Mouse (Mus musculus) brain, adult 2 months (tissue): ENCODE data around the gene Hyou1.
A peak's percentile ranks its signal among the peaks of the same experiment; 100 is the strongest.
"Not testable (repeated sequence)": the region's sequence is repeated elsewhere in the genome, so short reads cannot be mapped to it uniquely, and the experiment has no call there.

ENCODE experiments used
- DNase-seq: peaks from one replicate; pipeline ENCODE4 v3.0.0; 2011; ENCODE audit warnings: low read depth, low spot score

Gene Hyou1

DNA sequence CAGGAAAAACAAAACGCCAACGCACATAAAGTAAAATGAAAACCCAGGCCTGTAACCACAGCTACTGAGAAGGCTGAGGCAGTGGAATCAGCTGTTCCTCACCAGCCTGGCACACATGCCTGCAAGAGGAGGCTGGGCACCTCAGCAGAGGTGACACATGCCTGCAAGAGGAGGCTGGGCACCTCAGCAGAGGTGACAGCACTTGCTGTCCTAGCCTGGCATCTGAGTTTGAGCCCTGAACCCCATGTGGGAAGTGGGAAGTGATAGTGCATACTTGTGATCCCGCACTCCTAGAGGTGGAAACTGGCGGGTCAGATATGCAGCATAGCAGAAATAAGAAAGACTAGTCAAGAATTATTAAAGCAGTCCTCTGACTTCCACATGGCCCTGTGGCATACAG is 27.9 kb upstream of the Hyou1 start:
- peak; percentile 45 for DNase-seq

DNA sequence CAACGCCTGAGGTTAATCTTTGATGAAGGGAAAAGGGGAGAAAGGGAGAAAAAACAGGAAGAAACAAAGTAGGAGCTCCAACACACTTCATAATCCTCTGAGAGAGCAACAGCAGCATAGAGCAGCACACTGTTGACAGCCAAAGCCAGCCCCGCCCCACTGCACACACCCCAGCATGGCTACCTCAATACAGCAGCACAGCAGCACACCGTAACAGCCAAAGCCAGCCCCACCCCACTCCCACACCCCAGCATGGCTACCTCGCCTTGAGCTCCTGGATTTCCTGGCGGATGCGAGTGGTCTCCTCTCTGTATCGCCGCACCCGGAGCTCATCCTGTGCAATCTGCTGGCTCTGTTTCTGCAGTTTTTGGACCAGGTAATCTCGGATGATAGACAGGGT is 27.0 kb upstream of the Hyou1 start:
- DNase-seq: no peak

DNA sequence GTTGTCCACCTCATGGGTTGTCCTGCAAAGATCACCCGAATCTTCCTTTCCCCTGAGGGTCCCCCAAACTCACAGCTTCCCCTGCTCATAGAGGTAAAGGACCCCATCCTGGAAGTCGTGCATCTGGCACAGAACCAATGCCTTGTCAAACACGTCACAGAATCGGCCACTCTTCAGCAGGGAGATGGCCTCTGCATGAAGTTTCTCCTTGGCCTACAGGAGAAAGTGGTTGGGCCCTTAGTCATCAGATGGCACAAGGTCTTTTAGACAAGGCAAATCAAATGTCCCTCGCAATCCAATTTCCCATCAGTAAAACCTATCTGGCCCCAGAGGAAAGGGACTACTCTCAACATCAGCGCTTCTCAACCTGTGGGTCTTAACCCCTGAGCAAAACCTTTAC is 26.1 kb upstream of the Hyou1 start:
- no peak for DNase-seq

DNA sequence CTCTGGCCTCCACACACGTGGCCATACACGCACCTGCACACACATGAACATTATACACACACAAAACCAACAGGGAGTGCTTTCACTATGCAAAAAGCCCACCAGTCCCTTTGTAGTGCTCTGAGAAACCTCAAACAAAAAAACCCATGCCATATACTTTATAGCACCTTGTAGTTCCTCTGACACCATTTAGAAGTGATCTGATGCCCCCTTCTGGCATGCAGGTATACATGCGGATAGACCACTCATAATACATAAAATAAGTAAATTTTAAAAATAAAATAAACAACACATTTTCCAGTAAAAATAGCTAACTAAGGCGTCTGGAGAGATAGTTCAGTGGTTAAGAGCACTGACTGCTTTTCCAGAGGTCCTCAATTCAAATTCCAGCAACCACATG is 22.1 kb upstream of the Hyou1 start:
- DNase-seq: peak; percentile 23

DNA sequence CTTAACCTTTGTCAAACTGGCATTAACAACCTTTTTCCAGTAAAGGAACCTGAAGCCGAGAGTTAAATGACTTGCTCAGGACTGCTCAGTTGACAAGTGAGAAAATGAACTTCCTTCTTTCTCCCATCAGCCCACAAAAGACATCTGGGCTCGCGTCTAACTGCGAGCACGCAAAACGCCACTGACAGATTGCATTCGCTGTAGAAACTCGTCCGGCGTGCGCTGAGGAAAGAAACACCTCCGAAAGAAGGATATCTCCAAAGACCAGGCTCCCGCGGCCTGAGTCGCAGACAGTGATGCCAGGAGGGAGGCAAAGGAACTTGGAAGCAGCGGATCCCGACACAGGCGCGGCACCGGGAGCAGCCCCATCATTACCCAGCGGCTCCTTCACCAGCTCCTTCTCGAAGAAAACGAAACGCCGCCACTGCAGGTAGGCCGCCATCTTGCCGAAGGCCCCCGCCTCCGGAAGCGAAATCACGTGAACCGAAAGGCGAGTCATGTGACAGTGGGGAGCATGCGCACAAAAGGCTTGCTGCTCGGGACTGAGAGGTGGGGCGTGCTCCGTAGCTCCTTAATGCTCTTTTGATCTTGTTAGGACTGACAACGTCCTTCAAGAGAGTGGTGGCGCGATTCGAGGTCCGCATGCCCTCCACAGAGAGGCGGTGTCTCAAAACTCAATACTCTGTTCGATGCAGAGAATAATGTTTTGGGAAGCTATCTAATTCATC is 17.9 kb upstream of the Hyou1 start, which contains the start of gene Vps11:
Vps11 (minus strand) TSS at position 481 of the 728 bp plus-strand sequence.
- peak; percentile 98 for DNase-seq

DNA sequence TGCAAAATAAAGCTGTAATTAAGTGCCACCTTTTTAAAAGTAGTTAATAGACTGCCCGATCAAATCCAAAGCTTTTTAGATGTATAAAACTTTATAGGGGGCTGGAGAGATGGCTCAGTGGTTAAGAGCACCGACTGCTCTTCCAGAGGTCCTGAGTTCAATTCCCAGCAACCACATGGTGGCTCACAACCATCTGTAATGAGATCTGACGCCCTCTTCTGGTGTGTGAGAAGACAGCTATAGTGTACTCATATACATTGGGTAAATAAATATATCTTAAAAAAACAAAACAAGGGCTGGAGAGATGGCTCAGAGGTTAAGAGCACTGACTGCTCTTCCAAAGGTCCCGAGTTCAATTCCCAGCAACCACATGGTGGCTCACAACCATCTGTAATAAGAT is 17.4 kb upstream of the Hyou1 start:
- not testable (repeated sequence) for DNase-seq

DNA sequence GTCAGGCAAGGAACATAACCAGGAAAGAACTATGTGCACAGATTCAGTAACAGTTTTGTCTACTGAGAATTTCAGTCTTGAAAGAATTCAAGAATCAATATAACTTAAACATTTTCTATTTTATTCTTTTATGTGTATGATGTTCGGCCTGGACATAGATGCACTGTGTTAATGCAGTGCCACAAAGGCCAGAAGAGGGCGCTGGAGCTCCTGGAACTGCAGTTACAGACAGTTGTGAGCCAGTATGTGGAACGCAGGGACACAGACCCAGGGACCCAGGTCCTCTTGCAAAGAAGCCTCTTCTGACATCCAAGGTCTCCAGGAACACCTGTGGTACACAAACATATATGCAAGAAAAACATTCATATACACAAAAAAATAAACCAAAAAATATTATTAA is 14.8 kb upstream of the Hyou1 start:
- peak; percentile 26 for DNase-seq

DNA sequence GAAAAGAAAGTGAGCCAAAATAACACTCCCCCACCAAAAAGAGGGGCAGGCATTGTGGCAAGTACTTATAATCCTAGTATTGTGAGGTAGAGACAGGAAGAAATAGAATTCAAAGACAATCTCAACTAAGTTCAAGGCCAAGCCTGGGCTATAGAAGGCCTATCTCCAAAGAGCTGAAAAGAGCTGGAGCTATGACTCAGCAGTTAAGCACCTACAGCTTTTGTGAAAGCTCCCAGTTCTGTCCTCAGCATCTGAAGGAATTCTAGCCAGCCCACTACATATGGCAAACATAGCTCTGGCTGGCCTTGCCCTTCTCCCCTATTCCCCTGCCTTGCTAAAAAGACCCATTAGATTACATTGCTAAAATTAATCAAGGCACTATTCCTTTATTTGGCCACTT is 5.9 kb upstream of the Hyou1 start:
- DNase-seq: no peak

DNA sequence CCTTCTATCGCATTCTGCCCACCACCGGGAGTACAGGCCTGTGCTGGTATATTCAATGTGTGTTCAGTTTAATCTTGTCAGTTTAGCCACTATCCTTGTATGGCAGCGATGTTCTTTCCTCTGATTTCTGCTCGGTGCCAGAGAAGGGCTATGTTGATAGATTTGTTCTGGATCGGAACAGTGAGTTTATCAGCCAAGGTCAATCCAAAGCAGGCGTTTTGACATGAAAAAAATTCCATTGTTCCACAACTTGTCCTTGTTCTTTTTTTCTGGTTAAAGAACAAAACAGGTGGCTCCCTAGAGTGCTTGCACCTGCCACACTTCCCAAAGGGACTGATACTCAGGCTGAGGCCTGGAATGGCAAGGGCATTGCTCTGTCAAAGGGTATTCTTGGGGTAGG is 3.1 kb upstream of the Hyou1 start:
- no peak for DNase-seq

DNA sequence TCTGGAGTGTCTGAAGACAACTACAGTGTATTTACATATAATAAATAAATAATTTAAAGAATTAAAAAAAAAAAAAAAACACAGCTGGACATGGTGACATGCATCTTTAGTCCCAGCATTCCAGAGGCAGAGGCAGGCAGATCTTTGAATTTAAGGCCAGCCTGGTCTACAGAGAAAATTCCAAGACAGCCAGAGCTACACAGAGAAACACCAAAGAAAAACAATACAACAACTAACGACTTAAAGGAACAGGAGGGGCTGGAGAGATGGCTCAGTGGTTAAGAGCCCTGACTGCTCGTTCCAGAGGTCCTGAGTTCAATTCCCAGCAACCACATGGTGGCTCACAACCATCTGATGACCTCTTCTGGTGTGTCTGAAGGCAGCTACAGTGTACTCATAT is 2.0 kb upstream of the Hyou1 start:
- not testable (repeated sequence) for DNase-seq

DNA sequence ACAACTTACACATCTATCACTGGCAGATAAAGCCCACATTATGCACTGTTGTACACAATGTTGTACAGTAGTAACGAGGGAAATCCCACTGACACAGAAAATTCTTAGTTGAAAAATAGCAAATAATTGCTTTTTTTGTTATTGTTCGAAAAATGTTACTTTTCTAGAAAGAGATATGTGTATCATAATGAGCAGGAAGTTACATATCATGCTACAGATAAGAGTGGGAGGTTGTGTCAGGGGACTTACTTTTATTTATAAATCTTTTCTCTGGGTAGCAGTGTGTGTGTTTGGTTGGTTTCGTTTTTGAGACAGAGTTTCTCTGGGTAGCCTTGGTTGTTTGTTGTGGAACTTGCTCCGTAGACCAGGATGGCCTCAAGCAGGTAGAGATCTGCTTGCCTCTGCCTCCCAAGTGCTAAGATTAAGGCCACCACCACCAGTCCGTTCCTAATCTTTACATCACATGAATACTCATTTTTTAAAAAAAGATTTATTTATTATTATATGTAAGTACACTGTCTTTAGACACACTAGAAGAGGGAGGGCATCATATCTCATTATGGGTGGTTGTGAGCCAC is 1.0 kb upstream of the Hyou1 start:
- no peak for DNase-seq

DNA sequence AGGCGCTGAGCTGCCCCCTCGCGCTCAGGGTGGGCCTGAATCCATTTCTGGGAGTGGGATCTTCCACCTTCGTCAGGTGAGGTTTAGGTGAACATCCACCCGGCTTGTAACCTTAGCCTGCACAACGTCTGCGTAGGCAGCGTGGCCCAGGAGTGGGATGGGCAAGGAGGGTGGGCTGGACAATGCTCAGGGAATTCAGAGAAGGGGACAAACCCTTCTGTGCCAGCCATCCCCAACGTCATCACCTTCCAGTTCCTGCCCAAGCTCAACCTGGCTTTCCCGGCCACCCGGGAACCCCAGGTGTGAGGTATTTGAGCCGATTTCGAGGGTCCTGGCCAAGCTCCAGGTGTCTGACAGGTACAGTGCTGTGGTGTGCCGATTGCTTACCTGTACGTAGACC is 572 bp downstream of the Hyou1 start:
- no peak for DNase-seq

DNA sequence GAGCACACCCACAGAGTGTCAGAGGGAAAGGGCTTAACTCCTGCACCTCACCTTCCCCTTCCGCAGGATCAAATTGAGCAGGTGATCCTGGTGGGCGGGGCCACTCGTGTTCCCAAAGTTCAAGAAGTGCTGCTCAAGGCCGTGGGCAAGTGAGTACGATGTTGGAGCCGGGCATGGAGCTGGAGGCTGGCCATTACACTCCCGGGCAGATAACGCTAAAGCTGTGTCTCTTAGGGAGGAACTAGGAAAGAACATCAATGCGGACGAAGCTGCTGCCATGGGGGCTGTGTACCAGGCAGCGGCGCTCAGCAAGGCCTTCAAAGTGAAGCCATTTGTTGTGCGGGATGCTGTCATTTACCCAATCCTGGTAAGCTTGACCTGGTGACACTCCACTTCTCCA is 5.3 kb downstream of the Hyou1 start:
- no peak for DNase-seq

DNA sequence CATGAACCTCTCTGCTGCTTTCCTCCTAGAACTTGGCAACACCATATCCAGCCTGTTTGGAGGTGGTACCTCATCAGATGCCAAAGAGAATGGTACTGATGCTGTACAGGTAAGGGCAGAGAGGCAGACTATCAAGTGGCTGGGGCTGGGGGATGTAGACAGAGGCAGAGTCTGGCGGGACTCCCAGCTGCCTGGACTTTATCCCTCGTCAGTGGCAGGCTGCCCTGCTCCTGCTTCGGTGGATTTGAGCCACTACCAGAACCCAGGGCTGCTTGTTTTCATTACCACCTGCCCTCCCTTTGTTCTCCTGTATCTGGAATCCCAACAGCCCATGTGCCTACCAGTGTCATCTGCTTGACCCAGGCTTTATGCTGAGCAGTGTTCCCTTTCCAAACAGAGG is 7.9 kb downstream of the Hyou1 start:
- DNase-seq: no peak

DNA sequence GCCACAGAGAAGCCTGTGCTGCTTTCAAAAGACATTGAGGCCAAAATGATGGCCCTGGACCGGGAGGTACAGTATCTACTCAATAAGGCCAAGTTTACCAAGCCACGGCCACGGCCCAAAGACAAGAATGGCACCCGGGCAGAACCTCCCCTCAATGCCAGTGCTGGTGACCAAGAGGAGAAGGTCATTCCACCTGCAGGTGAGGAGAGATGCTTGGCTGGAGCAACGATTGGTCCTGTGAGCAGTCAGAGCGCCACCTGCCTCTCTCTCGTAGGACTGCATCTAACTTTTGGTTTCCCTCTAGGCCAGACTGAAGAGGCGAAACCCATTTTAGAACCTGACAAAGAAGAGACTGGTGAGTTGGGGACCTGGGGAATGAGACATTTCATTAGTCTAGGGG is 10.0 kb downstream of the Hyou1 start:
- peak; percentile 80 for DNase-seq

DNA sequence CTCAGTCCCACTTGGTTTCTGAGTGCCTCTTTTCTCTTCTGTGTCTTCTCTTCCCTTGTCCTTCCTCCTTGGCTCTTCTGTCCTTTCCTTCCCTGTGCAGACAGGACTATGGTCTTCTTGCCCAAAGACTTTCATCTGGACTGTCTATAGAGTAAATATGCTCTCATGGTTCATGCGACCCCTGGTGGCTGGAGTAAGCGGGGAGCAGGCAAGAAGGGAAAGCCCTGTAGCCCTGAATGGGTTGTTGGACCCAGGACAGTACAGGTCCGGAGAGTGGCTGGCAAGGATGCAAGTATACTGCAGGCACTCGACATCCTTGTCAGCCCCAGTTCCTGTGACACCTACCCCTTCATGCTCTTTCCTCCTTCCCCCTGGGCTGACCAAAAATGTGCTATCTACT is 12.2 kb downstream of the Hyou1 start:
- peak; percentile 71 for DNase-seq

DNA sequence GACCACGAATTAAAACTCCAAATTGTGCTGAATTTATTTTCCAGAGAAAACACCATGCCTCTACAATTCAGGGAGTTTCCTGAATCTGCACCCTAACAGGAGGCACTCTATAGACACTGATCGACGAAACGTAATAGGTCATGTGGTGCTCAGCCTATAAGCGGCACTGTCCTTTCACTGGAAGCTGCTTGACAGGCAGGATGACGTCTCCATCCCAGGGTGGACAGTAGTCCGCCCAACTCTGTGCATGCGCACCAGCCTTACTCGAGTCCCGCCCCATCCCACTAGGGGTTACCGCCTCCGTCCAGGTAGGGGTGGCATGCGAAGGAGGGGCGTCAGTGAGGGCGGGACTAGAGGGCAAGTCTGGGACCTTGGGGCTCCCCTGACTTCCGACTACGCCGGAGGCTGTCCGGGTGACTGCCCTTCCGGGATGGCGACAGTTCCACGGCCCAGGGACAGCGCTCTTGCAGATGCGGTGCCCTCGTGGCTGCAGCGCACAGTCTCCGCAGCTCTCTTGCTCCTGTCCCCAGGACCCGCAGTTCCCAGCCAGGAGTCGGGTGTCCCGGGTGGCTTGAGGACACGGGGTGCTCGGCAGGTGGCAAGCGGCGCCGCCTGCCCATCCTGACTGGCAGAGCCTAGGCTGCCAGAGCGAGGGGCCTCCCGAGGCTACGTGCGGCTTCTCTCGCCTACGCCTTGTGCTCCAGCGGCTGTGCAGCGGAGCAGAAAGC is 17.6 kb downstream of the Hyou1 start, which contains the start of gene Slc37a4:
Slc37a4 (plus strand) TSS at position 169 of the 728 bp plus-strand sequence.
- DNase-seq: peak; percentile 100

DNA sequence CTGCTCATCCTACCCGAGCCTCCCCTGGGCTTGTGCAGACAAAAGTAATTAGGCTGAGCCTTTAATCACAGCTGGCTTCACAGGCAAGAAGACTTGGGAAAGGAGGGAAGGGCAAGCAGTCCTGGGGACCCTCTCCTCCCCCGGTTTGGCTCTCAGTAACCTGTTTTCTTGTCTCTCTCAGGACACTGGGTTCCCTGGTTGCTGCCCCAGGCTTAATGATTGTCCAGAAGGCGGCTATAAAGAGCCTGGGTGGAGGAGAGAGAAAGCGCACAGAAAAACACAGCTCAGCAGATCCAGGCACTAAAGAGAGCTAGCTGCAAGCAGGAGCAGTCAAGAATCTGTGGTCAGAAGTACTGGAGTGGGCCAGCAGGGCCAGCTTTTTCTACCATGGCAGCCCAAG is 18.8 kb downstream of the Hyou1 start:
- DNase-seq: peak; percentile 26

DNA sequence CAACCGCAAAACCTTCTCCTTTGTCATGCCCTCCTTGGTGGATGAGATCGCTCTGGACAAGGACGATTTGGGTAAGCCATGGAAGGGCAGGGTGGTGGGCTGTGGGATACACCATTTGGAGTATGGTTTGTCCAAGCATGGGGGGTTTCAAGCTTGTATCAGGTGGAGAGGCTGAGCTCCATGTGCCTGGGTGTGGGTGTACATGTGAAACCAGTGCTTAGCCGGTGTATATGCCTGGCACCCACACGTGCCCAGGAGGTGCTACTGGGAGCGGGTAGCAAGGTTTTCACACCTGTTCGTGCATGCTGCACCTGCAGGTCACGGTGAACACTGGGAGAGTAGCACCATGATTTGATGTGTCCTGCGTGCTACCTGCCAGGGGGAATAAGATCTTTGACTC is 19.3 kb downstream of the Hyou1 start:
- DNase-seq: no peak

DNA sequence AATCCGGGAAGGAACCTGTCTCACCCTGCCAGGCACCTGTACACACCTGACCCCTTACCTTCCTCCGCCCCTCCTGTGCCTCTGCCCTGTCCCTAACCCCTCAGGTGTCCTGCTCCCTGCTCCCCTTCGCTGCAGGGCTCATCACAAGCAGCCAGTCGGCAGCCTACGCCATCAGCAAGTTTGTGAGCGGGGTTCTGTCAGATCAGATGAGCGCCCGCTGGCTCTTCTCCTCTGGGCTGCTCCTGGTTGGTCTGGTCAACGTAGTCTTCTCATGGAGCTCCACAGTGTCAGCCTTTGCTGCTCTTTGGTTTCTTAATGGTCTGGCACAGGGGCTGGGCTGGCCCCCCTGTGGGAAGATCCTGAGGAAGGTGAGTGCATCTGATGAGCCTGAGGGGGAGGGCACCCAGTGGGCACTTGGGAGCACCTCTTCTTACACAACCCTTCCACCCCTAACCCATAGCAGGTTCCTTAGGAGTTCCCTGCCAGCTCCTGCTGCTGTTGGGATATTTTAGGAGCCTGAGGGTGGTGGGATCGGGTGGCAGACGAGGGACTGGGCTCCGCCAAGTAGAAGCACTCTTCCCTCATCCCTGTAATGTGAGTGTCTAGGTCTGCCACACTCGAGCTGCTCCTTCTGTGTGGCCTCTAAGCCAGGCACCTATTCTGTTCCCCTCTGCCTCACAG is 20.0 kb downstream of the Hyou1 start:
- no peak for DNase-seq

DNA sequence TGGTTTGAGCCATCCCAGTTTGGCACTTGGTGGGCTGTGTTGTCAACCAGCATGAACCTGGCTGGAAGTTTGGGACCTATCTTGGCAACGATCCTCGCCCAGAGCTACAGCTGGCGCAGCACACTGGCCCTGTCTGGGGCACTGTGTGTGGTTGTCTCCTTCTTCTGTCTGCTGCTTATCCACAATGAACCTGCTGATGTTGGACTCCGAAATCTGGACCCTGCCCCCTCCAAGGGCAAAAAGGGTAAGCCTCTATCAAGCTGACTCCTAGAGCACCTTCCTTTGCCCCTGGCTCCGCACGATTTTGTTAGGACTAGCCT is 20.5 kb downstream of the Hyou1 start:
- DNase-seq: no peak

DNA sequence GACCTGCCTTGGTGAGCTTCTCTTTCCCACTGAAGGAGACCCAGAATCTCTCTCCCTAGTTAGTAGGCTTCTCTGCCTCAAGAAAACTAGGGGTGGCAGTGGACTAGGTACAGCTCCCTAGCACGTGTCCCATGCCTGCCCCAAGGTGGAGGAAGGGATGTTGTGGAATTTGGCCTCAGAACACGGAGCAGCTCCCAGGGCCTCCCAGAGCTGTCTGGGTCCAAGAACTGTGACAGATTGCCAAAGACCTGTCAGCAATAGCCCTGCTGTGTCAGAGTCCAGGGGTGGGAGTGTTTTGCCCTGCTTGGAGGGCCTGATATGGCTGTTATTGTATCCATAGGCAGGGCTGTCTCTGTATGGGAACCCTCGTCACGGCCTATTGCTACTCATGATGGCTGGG is 21.8 kb downstream of the Hyou1 start:
- no peak for DNase-seq
